Mouse (Mus musculus) spleen, adult 2 months (tissue): ENCODE results near the gene Cacng7. TPM values are rescaled to one million over a fixed set of nuclear protein-coding genes. Genes with fewer than 3 reads are reported as not detected.

Experiments used
- DNase-seq, 2 experiments: peaks; one replicate each; pipeline versions ENCODE4 v3.0.0 to v3.0.0-alpha.2; 2012 to 2021; ENCODE audit warnings: low spot score in 2 of 2, low read depth in 1 of 2
- H3K27ac ChIP-seq: fragments of 200-500 bp; 2 replicates; pipeline ENCODE4 v1.5.1; 2012; ENCODE audit warnings: low read length, inconsistent platforms; ENCODE audit not compliant: insufficient read depth
- H3K27me3 ChIP-seq: fragments of 200-500 bp; 2 replicates; pipeline ENCODE4 v1.6.1; 2012; ENCODE audit warnings: mild to moderate bottlenecking, moderate library complexity, low read length, inconsistent platforms; ENCODE audit not compliant: control insufficient read depth, insufficient read depth
- H3K36me3 ChIP-seq: fragments of 200-500 bp; 2 replicates; pipeline ENCODE4 v1.6.1; 2012; ENCODE audit warnings: mild to moderate bottlenecking, low read length, inconsistent platforms; ENCODE audit not compliant: control insufficient read depth, insufficient read depth
- H3K4me1 ChIP-seq: fragments of 200-500 bp; 2 replicates; pipeline ENCODE4 v1.6.1; 2011; ENCODE audit warnings: inconsistent platforms; ENCODE audit not compliant: control insufficient read depth, insufficient read depth, insufficient read length
- H3K4me3 ChIP-seq: fragments of 200-500 bp; 2 replicates; pipeline ENCODE4 v1.5.1; 2011; ENCODE audit warnings: mild to moderate bottlenecking, inconsistent platforms; ENCODE audit not compliant: insufficient read depth, insufficient read length; ENCODE audit errors: extremely low read depth
- CTCF ChIP-seq: fragments of 200-500 bp; IDR thresholded peaks from 2 replicates; pipeline ENCODE4 v1.5.1; 2011; ENCODE audit warnings: mild to moderate bottlenecking, inconsistent platforms; ENCODE audit not compliant: insufficient read depth, insufficient read length, insufficient replicate concordance; ENCODE audit errors: extremely low read depth
- POLR2A ChIP-seq: fragments of 200-500 bp; IDR thresholded peaks from 2 replicates; pipeline ENCODE4 v1.6.1; 2011; ENCODE audit warnings: low read depth, low read length, inconsistent platforms
- WGBS: fragments of 180-500 bp; shearing (Covaris S2); methylation state at CpG from one replicate; pipeline ENCODE4 v1.1.7; 2018; 5-methylcytosine and 5-hydroxymethylcytosine counted together
- polyA plus RNA-seq: library from polyadenylated mRNA; depleted of rRNA; stranded (reverse); fragments of >200 nt; gene quantifications from 2 replicates; pipeline ENCODE4 v1.2.3, GENCODE M21; 2012; rRNA removed

The Cacng7 gene
- polyA plus RNA-seq, result 1.1 and 1.3 TPM in 2 replicates

DNA sequence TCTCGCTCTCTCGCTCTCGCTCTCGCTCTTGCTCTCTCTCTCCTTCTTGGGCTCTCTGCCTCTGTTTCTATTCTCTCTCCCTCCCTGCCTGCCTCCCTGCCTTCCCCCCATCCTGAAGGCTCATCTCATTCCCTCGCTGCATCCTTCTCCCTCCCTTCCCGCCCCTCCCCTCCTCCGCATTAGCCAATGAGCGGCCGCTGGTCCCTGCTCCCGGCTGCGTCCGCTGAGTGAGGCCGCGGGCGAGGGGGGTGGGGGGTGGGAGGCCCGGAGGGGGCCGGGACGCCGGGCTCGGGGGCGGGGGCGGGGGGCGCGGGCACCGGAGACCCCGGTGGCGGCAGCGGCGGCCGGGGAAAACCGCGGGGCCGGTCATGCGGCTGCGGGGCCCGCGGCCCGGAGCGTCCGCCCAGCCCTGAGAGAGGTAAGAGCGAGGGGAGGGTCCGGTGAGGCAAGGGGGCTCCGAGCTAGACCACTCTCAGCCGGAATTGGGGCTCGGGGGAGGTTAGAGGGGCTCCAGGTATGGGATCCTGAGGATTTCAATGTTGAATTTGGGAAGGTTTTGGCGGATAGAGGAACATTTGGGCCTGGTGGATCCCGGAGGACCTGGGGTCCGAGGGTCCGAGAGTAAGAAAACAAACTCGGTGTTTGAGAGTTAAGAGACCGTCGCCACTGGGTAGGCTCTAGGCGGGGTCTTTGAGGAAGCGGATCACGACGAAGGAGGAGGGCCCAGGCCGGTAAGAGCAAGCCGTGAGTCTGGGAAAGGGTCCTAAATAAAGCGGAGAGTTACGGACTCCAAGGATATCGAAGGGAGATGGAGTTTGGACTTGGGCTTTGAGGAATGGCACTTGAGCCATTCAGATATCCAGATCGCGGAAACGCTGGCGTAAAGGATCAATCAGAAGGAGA is at the start of gene Cacng7:
TSS of gene Cacng7 (plus strand) at position 337 of the 903 bp plus-strand sequence.
- Histone ChIP-seq H3K4me3 (peak within 1 kb of the TSS; percentile 14; the same call in 1 of the 2 replicates), H3K36me3 (no peaks in the 10 kb centered on the region), H3K4me1 (no peaks in the 10 kb centered on the region), H3K27ac (no peak within 1 kb of the TSS), H3K27me3 (peaks cover 8% of the 10 kb centered on the region; the same call in 1 of the 2 replicates)
- WGBS, result 10% methylated on average over 65 of the region's 65 CpGs
- no peak for DNase-seq
- TF ChIP-seq POLR2A (no peak), CTCF (no peak)

DNA sequence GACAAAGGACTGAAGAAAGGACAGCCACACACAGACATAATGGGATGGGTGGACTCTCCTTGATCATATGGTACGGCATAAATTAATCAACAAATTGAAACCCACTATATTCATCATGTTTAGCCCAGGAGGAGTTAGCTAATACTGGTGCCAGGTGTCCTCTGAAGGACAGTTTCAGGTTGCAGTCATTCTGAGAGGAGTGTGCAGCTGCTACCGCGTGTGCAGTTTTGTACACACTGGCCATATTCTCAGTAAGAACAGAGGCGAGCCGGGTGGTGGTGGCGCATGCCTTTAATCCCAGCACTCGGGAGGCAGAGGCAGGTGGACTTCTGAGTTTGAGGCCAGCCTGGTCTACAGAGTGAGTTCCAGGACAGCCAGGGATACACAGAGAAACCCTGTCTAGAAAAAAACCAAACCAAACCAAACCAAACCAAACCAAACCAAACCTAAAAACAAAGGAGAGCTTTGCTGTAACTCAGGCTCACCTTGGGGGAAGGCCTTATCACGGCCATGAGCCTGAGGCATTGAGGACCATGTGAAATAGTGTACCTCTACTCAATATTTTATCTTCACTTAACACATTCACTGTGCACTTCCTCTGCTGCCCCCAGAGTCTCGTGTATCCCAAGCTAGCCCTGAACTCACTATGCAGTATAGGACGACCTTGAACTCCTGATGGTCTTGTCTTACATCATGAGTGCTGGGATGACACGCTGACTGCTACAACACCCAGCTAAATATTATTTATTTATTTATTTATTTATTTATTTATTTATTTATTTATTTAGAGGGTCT is 49.5 kb upstream of the Cacng7 start:
- TF ChIP-seq POLR2A, result no peak
- no peak for TF ChIP-seq CTCF
- 84% methylated on average over 11 of the region's 11 CpGs for WGBS
- no peaks in the 10 kb centered on the region for H3K27me3 ChIP-seq

DNA sequence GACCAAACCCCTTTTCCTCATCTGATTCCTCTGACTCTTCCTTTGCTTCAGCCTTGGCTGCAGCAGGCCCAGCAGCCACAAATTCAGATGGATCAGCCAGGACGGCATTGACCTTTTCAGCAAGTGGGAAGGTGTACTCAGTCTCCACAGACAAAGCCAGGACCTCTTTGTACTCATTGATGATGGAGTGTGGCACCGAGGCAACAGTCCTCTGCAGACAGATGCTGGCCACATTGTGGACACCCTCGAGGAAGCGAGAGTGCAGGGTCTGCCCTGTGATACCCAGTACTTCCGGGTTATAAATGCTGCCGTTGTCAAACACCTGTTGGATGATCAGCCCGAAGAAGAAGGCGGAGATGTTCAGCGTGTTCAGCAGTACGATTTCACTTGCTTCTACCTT is 48.2 kb upstream of the Cacng7 start:
- Histone ChIP-seq H3K36me3 (no peaks in the 10 kb centered on the region), H3K4me1 (peaks cover 9% of the 10 kb centered on the region; the same call in 1 of the 2 replicates), H3K4me3 (no peak overlapping the region), H3K27me3 (no peaks in the 10 kb centered on the region), H3K27ac (no peak overlapping the region)
- 85% methylated on average over 10 of the region's 10 CpGs for WGBS
- no peak for DNase-seq
- TF ChIP-seq POLR2A (no peak), CTCF (no peak)

More for the DNA sequence above, 49.5 kb upstream of the Cacng7 start:
- peaks cover 7% of the 10 kb centered on the region; the same call in 1 of the 2 replicates for H3K4me1 ChIP-seq
- no peaks in the 10 kb centered on the region for H3K36me3 ChIP-seq
- H3K4me3 ChIP-seq, result no peak overlapping the region
- H3K27ac ChIP-seq, result no peak overlapping the region
- DNase-seq, result no peak

DNA sequence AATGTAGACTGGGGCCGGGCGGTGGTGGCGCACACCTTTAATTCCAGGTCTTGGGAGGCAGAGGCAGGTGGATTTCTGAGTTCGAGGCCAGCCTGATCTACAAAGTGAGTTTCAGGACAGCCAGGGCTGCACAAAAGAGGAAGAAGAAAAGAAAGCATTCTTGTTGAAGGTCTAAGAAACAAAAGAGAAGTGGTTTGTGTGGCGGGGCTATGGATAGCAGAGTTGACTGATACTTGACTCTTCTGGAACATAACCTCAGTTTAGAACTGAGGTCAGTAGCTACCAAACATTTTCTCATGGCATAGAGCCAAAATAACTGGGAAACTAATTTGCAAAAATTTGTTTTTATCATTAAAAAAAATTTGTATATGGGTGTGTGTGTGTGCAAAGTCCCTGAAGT is 46.7 kb upstream of the Cacng7 start:
- H3K36me3 ChIP-seq, result no peaks in the 10 kb centered on the region
- H3K4me3 ChIP-seq, result no peak overlapping the region
- no peaks in the 10 kb centered on the region for H3K27me3 ChIP-seq
- WGBS, result 59% methylated on average over 5 of the region's 5 CpGs
- H3K4me1 ChIP-seq, result peaks cover 9% of the 10 kb centered on the region; the same call in 1 of the 2 replicates
- no peak for TF ChIP-seq POLR2A
- TF ChIP-seq CTCF, result no peak
- no peak for DNase-seq
- peak overlapping the region; percentile 56; the same call in 1 of the 2 replicates for H3K27ac ChIP-seq

DNA sequence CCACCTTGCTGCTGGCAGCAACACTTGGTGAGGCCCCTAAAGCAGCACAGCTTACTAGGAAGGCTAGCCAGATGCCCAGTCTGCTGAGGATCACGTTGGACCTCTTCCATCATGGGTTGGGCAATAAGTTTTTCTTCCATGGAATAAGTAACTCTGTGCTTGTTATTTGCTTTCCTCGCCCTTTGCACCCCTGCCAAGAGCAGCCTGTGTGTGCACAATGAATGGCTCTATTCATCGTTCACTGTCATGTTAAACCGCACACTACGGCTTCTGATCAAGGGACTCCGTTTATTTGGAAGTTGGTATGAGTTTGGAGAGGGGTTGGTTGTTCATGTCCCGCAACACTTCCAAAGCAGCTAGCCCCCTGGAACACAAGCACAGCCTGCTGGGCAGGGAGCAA is 45.6 kb upstream of the Cacng7 start:
- Histone ChIP-seq H3K36me3 (no peaks in the 10 kb centered on the region), H3K4me3 (no peak overlapping the region), H3K4me1 (peaks cover 16% of the 10 kb centered on the region; the same call in 1 of the 2 replicates), H3K27ac (no peak overlapping the region), H3K27me3 (no peaks in the 10 kb centered on the region)
- no peak for TF ChIP-seq POLR2A
- TF ChIP-seq CTCF, result no peak
- WGBS, result 92% methylated on average over 7 of the region's 7 CpGs
- no peak for DNase-seq

DNA sequence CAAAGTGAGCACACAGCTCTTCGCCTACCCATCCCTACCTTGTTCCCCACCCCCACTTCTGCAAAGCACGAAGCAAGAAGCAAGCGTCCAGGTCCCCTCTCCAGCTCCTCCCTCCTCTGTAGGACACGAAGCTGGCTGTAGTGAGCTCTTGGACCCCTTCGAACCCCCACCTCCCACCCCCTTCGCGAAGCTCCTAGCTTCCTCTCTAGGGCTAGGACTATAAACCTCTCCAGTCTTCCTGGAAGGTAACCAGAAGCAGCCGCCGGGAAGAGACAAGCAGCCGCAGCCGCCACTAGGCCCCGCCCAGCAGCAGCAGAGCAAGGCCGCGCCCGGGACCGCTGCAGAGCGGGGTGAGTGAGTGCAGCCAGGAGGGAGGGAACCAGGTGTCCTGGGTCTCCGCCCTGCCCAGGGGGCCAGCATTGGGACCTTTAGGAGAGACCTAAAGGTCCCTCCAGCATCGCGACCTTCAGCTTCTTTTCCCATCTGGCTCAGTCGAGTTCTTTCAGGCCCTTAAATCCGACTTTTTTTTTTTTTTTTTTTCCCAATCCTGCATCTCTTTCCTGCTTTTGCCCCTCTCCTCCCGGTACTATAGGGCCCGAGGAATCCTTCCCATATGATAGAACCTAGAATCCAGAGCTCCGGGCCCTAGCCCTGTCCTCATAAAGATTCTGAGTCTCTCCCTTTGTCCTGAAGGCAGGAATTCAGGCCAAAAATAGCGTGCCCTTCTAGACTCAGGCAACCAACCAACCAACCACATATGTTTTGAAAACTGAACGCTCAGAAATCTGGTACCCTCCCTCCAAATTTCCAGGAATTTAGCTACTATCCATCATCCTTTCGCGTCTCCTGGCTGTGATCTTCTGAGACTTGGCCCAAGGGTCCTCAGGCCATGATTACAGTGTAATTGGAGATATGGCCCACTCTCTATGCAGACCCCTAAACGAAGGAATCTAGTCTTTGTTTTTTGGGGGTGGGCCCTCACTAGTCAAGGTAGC is 43.5 kb upstream of the Cacng7 start, which contains the start of the genes Myadm and Prkcg:
TSS of gene Myadm (plus strand) at position 105 of the 995 bp plus-strand sequence.
TSS of gene Prkcg (plus strand) at position 204 of the 995 bp plus-strand sequence.
- 7% methylated on average over 30 of the region's 30 CpGs for WGBS

More for the DNA sequence above, 43.5 kb upstream of the Cacng7 start, which contains the start of the genes Myadm and Prkcg:
- Histone ChIP-seq H3K4me3 (peak within 1 kb of the TSS; percentile 59), H3K27me3 (no peaks in the 10 kb centered on the region), H3K27ac (peak within 1 kb of the TSS; percentile 68), H3K36me3 (no peaks in the 10 kb centered on the region), H3K4me1 (peaks cover 20% of the 10 kb centered on the region; the same call in 1 of the 2 replicates)
- TF ChIP-seq CTCF, result no peak
- no peak for TF ChIP-seq POLR2A
- DNase-seq, result peak in 1 of 2 experiments; percentile 85
